Mouse (Mus musculus) kidney, postnatal 14 days (tissue): ENCODE data around the gene Mapkap1.

Experiments used
- DNase-seq: peaks from one replicate; pipeline ENCODE4 v3.0.0; 2022; ENCODE audit warnings: mixed read lengths

Mapkap1 gene

GRCm38 (mm10) chr2:34638955-34639650 is 232.5 kb downstream of the Mapkap1 start:
- peak; percentile 91 for DNase-seq

GRCm38 (mm10) chr2:34639725-34640124 is 233.2 kb downstream of the Mapkap1 start:
- no peak for DNase-seq

DNA sequence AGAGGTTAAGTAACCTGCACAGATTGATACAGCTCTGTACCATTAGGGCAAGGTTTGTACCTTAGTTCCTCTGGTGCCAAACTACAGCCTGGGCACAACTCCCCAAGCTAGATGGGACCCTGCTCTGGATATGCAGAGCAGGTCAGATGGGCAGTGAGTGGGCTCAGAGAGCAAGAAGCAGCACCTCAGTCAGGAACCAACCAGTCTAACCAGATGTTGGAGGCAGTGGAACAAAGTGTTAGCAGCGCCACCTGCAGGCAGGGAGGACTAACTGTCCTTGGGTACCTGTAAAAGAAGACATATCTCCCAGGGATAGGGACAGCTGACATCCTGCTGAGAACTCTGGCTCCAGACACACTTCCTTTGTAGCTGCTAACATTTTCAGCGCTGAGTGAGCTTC is 235.8 kb downstream of the Mapkap1 start:
- no peak for DNase-seq

- DNase-seq: no peak
Measured at GRCm38 (mm10) chr2:34644571-34645526, 238.3 kb downstream of the Mapkap1 start.

DNA sequence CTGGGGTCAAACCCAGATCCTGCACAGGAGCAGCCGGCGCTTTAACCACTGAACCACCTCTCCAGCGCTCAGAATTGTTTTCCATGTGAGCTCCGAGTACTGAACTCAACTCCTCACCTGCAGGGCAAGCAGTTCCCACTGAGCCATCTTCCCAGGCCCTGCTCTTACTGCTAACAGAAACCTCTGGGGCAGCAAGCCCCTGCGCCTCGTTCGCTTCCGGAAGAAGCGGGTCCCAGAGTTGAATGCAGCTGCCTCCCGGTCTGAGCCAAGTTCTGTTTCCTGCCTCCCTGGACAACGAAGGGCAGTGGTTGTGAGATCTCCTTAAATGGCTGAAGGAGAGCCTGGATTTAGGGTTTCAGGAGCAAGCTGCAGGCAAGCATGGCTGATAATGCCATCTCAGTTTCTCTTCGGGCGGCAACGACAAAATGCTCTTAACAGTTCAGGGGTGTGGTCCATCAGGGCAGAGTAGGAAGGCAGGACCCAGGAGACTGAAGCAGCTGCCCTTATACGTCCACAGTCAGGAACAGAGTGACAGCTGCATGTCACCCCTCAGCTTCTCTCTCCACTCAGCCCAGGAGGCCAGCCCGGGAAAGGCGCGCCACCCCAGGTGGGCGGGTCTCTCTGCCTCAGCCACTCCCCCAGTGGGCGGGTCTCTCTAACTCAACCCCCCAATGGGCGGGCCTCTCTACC is 239.4 kb downstream of the Mapkap1 start:
- DNase-seq: peak; percentile 80

DNA sequence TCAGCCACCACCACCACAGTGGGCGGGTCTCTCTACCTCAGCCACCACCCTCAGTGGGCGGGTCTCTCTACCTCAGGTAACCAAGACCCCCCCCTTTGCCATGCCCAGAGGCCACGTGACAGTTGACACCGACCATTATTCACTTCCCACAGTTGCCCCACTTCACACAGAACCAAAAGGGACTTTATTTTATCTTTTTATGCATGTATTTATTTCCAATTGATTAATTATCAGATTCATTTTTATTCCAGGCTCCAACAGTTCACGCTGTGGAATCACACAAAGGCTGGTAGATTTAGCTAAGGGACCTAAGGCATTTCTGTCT is 239.9 kb downstream of the Mapkap1 start:
- no peak for DNase-seq

DNA sequence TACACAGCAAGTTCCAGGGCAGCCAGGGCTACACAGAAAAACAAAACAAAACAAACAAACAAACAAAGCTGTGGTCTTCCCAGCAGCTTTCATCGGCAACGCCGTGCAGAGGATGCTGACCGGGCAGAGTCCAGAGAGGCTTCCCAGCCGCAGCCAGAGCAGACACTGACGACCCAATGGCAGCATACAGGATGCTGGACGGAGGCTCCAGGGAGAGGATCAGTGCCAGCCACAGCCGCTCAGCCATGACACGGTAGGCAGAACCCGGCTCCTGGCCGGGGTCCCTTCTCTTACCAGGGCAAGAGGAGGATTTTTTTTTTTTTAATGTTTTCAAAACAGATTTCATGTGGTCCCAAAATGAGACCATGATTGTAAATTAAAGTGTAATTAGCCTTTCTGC is 240.8 kb downstream of the Mapkap1 start:
- no peak for DNase-seq

GRCm38 (mm10) chr2:34667820-34668219 is 261.2 kb downstream of the Mapkap1 start:
- DNase-seq: no peak

DNA sequence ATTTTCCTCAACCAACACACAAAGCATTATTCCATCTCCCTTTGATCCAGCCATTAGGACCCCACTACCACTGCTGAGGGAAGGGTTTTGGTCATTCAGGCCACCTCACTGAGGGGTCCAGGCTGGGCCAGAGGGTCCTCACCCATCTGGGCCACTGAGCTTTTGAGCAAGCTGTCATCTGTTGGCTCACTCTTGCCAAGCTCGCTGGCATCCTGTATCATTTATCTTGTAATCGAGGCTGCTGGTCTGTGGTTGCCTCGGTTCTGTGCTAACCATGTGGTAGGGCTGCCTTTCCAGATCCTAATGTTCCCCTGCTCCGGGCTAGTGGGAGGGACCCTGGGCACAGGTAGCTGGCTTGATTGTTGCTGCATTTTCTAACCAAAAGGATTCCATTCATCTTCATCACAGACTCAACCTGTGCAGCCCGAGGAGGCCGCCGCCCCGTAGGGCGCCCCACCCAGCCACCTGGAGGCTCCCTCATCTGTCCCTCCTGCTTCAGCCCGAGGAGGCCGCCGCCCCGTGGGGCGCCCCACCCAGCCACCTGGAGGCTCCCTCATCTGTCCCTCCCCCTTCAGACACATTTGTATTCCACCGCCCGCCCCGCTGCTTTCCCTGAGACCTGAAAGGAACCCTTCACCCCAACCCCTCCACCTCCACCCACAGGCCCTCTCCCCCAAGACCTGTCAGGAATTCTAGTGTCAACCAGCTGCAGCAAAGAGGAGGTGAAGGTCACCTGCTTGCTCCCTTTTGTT is 262.0 kb downstream of the Mapkap1 start:
- DNase-seq: no peak

GRCm38 (mm10) chr2:34669203-34669746 is 262.7 kb downstream of the Mapkap1 start:
- no peak for DNase-seq

DNA sequence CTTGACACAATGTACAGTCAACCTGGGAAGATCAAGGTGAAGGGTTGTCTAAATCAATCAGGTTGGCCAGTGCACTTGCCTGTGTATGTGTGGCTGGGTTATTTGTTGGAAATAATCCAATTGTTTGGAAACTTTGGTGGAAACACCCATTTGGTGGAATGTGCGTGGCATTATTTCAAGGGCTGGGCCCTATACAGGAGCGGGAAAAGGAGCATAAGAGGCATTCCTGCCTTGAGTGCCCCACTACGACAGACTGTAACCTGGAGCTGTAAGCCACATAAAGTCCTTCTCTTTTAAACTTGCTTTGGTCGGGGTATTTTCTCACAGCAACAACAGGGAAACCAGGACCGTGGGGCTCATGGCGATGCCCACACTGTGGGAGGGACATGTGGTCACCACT is 263.9 kb downstream of the Mapkap1 start:
- DNase-seq: no peak

DNA sequence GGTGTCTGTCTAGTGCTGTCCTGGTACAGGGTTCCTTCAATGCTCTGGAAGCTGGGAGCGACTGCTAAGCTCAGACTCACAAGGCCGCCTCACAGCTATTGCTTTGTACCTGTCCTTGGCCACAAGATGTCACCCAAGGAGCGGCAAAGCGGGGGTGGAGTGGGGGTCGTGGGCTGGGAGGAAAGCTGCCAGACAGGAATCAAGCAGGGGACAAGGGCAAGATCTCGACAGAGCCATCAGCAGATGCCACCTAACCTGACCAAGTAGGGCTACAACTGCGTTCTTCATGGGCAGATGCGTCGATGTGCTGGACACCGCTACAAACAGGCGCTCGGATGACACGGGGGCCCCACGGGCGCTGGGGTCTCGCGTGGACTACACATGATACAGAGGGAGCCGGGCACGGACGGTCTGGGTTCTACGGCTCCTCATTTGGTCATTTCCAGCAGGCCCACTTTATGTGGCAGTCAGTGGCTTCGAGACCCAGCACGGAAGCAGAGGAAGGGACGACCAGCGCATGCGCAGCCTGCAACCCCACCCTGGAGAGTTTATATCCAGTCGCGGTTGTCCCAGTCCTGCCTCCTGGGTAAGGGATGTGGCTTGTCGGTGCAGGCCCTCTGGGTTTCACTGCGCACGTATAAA is 264.9 kb downstream of the Mapkap1 start:
- DNase-seq: peak; percentile 55

DNA sequence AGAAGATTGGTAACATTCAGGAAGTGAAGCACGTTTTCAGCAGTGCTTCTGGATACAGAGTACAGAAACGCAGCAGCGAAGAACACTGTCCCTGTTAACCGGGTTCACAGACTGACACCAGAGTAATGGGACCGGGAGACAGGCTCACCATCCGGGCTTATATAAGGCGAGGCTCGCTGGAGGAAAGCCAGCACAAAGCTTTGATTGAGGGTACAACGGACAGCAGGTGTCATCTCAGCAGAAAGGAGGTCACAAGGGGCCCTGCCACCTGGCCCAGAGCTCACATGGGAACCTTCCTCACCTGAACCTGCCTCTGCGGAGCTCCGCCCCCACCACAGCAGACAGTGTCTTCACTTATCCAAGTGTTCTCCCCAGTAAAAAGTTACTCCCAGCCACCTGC is 267.3 kb downstream of the Mapkap1 start:
- no peak for DNase-seq
